Mouse (Mus musculus) gastrocnemius, adult 2 months (tissue): ENCODE data around the gene Htatip2. TPM values are rescaled to one million over a fixed set of nuclear protein-coding genes. Genes with fewer than 3 reads are reported as not detected.

Experiments
- DNase-seq: peaks from one replicate; pipeline ENCODE4 v3.0.0; 2022
- H3K27ac ChIP-seq: fragments of 200-600 bp; 2 replicates; pipeline ENCODE4 v1.8.1; 2022; ENCODE audit warnings: mild to moderate bottlenecking
- H3K4me3 ChIP-seq: fragments of 200-600 bp; 2 replicates; pipeline ENCODE4 v1.8.1; 2022; ENCODE audit warnings: mild to moderate bottlenecking, moderate library complexity
- CTCF ChIP-seq: fragments of 200-600 bp; IDR thresholded peaks from 2 replicates; pipeline ENCODE4 v1.8.1; 2022; ENCODE audit warnings: antibody characterized with exemption, mild to moderate bottlenecking, moderate library complexity
- intact Hi-C: fragments of 180-260 bp; cut with DNase I; formaldehyde crosslinking; loops from one replicate; pipeline ENCODE4 v1.15.1; 2025
- total RNA-seq, 2 experiments: library from RNA; stranded (reverse); gene quantifications; 2 replicates each; pipeline ENCODE4 v1.2.3; 2021

Htatip2 gene
- total RNA-seq, 2 experiments from 2014 or later, result 3.9 to 4.0 TPM

- DNase-seq, result no peak
- no peak for TF ChIP-seq CTCF
- intact Hi-C loops, result no loop called here
- H3K27ac ChIP-seq, result no peak overlapping the region
- H3K4me3 ChIP-seq, result no peak overlapping the region
These were observed 44.6 kb downstream of the Htatip2 start for GRCm38 (mm10) chr7:49803511-49803910.

GRCm38 (mm10) chr7:49804638-49805165, 45.8 kb downstream of the Htatip2 start:
- no peak for DNase-seq
- no peak for TF ChIP-seq CTCF
- H3K4me3 ChIP-seq, result no peak overlapping the region
- H3K27ac ChIP-seq, result no peak overlapping the region
- intact Hi-C loops, result no loop called here

- DNase-seq, result no peak
- H3K27ac ChIP-seq, result no peak overlapping the region
- intact Hi-C loops, result no loop called here
- H3K4me3 ChIP-seq, result no peak overlapping the region
- TF ChIP-seq CTCF, result no peak
These were observed 46.7 kb downstream of the Htatip2 start for GRCm38 (mm10) chr7:49805618-49806017.

GRCm38 (mm10) chr7:49807093-49807682, 48.3 kb downstream of the Htatip2 start:
- H3K4me3 ChIP-seq, result no peak overlapping the region
- no peak for TF ChIP-seq CTCF
- intact Hi-C loops, result no loop called here
- DNase-seq, result no peak
- H3K27ac ChIP-seq, result no peak overlapping the region

- H3K4me3 ChIP-seq, result no peak overlapping the region
- no peak overlapping the region for H3K27ac ChIP-seq
- no peak for TF ChIP-seq CTCF
- intact Hi-C loops, result no loop called here
- no peak for DNase-seq
These were observed 49.1 kb downstream of the Htatip2 start for GRCm38 (mm10) chr7:49807846-49808622.

GRCm38 (mm10) chr7:49809100-49809499, 50.2 kb downstream of the Htatip2 start:
- no peak for TF ChIP-seq CTCF
- Histone ChIP-seq H3K27ac (no peak overlapping the region), H3K4me3 (no peak overlapping the region)
- no peak for DNase-seq
- intact Hi-C loops, result no loop called here

GRCm38 (mm10) chr7:49809562-49809961, 50.6 kb downstream of the Htatip2 start:
- intact Hi-C loops, result no loop called here

GRCm38 (mm10) chr7:49811346-49811745, 52.4 kb downstream of the Htatip2 start:
- intact Hi-C loops, result no loop called here
- no peak overlapping the region for H3K4me3 ChIP-seq
- peak; percentile 43 for TF ChIP-seq CTCF
- DNase-seq, result no peak
- H3K27ac ChIP-seq, result no peak overlapping the region

More at GRCm38 (mm10) chr7:49809562-49809961, 50.6 kb downstream of the Htatip2 start:
- no peak for TF ChIP-seq CTCF
- H3K27ac ChIP-seq, result no peak overlapping the region
- no peak overlapping the region for H3K4me3 ChIP-seq
- no peak for DNase-seq

GRCm38 (mm10) chr7:49819393-49819792, 60.5 kb downstream of the Htatip2 start:
- no peak for TF ChIP-seq CTCF
- no peak for DNase-seq
- intact Hi-C loops, result no loop called here
- H3K4me3 ChIP-seq, result no peak overlapping the region
- H3K27ac ChIP-seq, result no peak overlapping the region

- intact Hi-C loops, result no loop called here
- no peak for TF ChIP-seq CTCF
These were observed 62.5 kb downstream of the Htatip2 start for GRCm38 (mm10) chr7:49821370-49821769.

GRCm38 (mm10) chr7:49822028-49822427, 63.1 kb downstream of the Htatip2 start:
- intact Hi-C loops, result no loop called here
- no peak overlapping the region for H3K4me3 ChIP-seq
- H3K27ac ChIP-seq, result peak overlapping the region; percentile 56
- DNase-seq, result no peak
- TF ChIP-seq CTCF, result no peak

More at GRCm38 (mm10) chr7:49821370-49821769, 62.5 kb downstream of the Htatip2 start:
- no peak overlapping the region for H3K27ac ChIP-seq
- DNase-seq, result no peak
- H3K4me3 ChIP-seq, result no peak overlapping the region

Other genes with a start within 250 kb of the Htatip2 start
- gene Dbx1, start 122.3 kb upstream of the Htatip2 start, total RNA-seq, result not detected
- gene Prmt3, start 19.2 kb downstream of the Htatip2 start, total RNA-seq, result 10 to 100 TPM; 11.1 to 13.2 TPM
- not detected for gene Slc6a5, start 151.0 kb downstream of the Htatip2 start, total RNA-seq
- under 1 TPM in 1 of 2 experiments, not detected in 1; 0.33 TPM for gene Nell1, start 215.7 kb downstream of the Htatip2 start, total RNA-seq